Mouse (Mus musculus) cerebellum, adult 18-20 months (tissue): ENCODE results near the gene Krtap5-2.
"Not testable (repeated sequence)": the region's sequence is repeated elsewhere in the genome, so short reads cannot be mapped to it uniquely, and the experiment has no call there.

ENCODE experiments used
- DNase-seq, 2 experiments: peaks; one replicate each; pipeline ENCODE4 v3.0.0; 2021

Krtap5-2 gene

DNA sequence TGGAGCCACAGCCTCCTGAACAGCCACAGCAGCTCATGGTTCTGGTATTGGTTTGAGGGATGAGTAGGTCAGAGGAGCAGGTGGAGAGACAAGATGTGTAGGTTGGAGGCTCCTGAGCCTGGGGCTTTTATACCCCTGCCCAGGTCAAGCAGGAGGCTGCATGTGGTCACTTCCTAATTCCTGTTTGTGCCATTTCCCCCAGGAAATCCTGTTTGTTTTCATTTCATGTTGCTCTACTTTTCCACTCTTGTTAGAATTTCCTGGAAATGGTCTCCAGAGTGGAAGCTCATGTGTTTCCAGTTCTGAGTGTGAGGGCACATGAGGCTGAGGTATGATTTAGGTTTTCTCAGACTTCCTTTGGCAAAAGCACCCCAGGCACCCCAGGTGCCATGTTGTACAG lies at the start of gene Krtap5-2:
Krtap5-2 (minus strand) TSS at position 101 of the 400 bp plus-strand sequence.
- DNase-seq = not testable (repeated sequence)

DNA sequence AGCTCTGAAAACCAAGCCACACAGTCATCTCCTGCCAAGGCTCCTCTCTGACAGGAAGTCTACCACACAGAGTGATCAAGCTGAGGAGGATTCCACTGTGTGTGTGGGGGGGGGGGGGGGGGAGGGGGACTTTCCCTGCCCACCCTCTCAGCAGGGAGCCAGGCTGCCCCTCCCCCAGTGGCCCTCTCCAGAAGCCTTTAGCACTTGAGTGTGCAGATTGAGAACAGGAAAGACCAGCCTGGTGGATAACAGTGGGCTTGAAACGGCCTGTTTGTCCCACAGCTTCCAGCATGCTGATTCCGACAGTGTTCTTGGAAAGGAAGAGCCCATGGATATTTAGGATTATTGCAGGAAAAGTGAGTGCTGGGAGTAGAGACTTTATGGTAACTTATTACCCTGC lies 48.7 kb upstream of the Krtap5-2 start:
- no peak for DNase-seq

DNA sequence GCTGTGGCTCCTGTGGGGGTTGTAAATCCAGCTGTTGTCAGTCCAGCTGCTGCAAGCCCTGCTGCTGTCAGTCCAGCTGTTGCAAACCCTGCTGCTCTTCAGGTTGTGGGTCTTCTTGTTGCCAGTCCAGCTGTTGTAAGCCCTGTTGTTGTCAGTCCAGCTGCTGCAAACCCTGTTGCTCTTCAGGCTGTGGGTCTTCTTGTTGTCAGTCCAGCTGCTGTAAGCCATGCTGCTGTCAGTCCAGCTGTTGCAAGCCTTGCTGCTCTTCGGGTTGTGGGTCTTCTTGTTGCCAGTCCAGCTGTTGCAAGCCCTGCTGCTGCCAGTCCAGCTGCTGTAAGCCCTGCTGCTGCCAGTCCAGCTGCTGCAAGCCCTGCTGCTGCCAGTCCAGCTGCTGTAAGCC lies 36.3 kb upstream of the Krtap5-2 start:
- DNase-seq = not testable (repeated sequence)

DNA sequence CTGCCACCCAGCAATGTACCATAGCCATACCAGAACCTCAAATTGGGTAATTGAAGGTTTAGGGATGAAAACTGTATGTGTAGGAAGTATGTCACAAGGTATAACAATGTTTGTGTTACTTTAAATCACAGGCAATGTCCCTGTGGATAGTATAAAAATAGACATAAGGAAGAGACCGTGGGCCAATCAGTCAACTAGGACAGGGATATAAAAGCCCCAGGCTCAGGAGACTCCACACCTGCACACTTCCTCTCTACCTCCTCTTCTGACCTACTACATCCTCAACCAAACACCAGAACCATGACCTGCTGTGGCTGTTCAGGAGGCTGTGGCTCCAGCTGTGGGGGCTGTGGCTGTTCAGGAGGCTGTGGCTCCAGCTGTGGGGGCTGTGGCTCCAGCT lies 35.8 kb upstream of the Krtap5-2 start, which contains the start of gene Gm7579:
Gm7579 (plus strand) TSS at position 301 of the 400 bp plus-strand sequence.
- DNase-seq = no peak

DNA sequence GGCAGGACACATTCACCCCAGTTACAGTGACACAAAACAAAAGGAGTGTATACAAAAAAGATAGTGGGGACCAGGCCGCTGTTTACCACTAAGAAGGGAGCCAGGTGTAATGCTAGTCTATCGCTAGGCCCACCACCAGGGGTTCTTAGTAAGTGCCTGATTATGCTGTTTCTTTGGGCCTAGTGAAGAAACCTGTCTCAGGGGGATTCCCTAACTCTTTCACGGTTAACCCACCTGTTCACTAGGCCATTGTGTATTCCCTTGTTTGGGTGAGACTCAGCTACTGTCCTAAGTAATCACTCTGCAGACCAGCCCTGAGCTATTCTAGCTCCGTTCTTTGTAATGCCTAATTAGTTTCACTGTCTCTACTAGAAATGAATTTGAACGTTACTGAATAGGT lies 31.1 kb upstream of the Krtap5-2 start:
- not testable (repeated sequence) for DNase-seq

DNA sequence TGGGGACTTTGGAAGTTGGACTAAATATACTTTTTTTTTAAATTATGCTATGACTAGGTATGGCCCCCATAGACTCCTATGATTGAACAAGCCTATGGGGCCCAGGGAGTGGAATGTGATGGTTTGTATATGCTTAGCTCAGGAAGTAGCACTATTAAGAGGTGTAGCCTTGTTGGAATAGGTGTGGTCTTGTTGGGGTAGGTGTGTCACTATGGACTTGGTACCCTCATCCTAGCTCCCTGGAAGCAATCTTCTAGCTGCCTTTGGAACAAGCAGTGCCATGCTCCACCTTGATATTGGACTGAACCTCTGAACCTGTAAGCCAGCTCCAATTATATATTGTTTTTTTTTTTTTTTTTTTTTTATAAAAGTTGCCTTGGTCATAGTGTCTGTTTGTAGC lies 29.7 kb upstream of the Krtap5-2 start:
- no peak for DNase-seq

DNA sequence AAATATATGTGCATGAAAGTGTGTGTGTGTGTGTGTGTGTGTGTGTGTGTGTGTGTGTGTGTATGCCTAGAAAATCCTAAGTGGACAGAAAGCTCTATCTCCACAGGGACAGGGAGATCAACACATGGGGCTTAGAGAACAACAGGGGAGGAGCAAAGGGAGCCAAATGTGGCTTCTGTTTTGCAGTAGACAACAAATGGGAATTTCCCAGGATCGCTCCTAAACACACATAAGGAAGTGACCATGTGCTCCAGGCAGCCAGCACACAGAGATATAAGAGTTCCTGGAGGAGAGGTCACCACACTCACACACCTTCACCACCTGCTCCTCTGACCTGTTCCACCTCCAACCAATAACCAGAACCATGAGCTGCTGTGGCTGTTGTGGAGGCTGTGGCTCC lies 25.3 kb upstream of the Krtap5-2 start, which contains the start of gene Krtap5-3:
Krtap5-3 (plus strand) TSS at position 301 of the 400 bp plus-strand sequence.
- DNase-seq = no peak

DNA sequence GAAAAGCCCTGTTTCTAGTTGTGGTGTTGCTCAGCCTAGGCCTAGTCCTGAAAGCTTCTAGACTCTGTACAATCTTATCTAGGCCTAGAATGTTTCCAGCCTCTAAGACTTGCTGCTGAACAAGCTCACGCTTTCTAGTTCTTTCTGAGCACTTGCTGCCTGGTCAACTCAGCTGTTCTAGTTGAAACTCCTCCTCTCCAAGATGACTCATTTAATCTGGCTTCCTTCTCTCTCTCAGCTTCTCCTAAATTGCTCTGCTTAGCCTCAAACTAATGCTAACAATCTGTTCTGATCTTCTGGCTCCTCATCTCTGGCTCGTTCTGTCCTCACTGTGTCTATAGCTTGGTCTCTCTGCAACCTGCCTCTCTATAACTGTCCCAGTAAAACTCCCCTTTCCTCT lies 22.9 kb upstream of the Krtap5-2 start:
- DNase-seq = no peak

DNA sequence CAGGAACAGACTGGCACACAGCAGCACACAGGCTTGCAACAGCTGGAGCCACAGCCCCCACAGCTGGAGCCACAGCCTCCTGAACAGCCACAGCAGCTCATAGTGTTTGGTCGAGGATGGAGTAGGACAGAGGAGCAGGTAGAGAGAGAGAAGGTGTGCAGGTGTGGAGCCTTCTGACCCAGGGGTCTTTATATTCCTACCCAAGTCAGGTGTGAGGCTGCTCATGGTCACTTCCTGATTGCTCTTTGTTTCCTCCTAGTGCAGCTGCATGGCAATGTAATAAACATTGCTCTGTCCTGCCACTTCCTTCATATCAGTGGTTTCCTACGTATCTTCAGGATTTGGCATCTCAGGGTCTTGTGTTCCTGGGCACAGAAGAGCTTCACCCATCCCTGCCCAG lies 14.5 kb upstream of the Krtap5-2 start, which contains the start of gene Gm10153:
Gm10153 (minus strand) TSS at position 101 of the 400 bp plus-strand sequence.
- DNase-seq = no peak

DNA sequence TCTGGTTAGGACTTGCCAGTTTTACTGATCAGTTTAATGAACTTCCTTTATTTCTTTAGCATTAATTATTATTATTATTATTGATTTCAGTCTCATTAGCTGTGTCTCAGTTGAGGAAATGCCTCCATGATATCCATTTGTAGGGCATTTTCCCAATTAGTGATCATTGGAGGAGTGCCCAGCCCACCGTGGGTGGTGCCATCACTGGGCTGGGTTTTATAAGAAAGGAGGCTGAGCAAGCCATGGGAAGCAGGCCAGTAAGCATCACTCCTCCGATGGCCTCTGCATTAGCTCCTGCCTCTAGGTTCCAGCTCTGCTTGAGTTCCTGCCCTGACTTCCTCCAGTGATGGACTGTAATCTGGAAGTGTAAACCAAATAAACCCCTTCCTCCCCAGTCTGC lies 12.4 kb upstream of the Krtap5-2 start:
- no peak for DNase-seq

DNA sequence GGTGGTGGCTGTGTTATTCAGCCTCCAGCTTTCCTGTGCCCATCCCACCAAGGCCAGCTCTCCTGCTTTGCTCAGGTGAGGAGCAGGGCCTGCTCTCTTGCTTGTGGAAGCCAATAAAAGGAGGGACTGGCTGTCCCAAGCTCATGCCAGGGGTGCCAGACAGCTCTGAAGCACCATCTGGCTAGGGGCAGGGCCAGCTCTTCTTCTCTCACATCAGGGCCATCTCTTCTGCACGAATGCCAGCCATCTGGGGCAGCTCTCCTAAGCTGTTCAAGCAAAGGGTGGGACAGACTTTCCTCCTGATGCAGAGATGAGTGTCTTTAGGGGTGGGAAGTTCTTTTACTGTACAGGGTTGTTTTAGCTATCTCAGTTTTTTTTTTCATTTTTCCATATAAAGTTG lies 5.2 kb upstream of the Krtap5-2 start:
- no peak for DNase-seq

DNA sequence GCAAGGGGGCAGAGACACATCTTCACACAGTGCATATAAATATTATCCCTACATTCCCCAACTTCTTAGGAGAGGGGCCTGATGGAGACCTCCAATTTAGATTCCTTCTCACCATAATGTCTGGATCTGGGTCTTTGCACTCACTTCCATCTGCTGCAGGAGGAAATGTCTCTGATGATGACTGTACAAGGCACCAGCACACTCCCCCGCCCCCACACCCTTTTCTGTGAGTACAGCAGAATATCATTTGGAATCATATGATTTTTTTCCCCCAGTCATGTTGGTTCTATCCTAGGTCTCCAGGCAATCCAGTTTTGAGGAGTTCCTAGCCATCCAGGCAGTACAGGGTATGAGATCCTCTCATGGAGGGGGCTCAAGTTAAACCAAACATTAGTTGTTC lies 2.9 kb upstream of the Krtap5-2 start:
- DNase-seq = no peak

DNA sequence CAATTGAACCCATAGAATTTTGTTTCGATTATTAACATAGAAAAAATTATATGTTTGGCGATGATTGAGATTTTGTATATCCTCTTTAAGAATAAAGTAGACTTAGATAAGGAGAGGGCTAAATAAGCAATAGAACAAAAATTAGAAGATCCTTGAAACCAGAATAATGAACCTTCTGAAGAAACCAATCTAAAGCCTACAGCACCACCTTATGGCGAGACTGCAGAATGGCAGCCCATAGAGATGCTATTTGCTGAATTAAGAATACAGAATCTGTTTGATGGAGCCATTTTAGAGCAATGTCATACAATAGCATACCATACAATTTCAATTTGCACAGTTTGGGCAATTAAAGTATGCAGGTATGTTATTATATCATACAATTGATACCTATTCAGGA lies 6.0 kb downstream of the Krtap5-2 start:
- DNase-seq = no peak

DNA sequence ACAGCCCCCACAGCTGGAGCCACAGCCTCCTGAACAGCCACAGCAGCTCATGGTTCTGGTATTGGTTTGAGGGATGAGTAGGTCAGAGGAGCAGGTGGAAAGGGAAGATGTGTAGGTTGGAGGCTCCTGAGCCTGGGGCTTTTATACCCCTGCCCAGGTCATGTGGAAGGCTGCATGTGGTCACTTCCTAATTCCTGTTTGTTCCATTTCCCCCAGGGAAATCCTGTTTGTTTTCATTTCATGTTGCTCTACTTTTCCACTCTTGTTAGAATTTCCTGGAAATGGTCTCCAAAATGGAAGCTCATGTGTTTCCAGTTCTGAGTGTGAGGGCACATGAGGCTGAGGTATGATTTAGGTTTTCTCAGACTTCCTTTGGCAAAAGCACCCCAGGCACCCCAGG lies 10.2 kb downstream of the Krtap5-2 start, which contains the start of gene Gm4553:
Gm4553 (minus strand) TSS at position 101 of the 400 bp plus-strand sequence.
- DNase-seq = not testable (repeated sequence)

DNA sequence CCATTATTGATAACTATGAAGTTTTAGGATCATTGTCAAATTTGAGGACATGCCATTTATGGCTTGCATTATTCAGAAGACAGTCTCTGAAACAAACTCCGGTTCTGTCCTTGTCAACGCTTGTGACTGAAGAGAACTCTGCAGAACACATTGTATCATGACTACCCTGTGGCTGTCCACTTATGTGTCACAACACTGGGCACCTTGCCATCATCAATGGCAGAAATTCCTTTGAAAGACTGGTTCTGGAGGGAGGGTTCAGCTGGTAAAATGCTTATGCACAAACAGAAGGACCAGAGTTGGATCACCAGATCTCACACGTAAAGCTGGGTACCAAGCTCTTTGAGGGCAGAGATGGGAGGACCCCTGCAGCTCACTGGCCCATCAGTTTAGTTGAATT lies 16.4 kb downstream of the Krtap5-2 start:
- DNase-seq = no peak

DNA sequence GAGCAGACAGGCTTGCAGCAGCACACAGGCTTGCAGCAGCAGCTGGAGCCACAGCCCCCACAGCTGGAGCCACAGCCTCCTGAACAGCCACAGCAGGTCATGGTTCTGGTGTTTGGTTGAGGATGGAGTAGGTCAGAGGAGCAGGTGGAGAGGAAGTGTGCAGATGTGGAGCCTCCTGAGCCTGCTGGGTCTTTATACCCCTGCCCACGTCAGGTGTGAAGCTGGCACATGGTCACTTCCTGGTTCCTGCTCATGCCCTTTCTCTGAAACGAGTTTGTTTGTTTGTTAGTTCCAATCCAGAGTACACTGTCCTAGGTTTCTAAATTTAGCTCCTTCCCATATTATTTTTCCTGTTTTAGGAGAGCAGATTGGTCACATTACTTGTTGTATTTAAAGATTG lies 18.8 kb downstream of the Krtap5-2 start, which contains the start of gene Gm29735:
Gm29735 (minus strand) TSS at position 101 of the 400 bp plus-strand sequence.
- DNase-seq = not testable (repeated sequence)

DNA sequence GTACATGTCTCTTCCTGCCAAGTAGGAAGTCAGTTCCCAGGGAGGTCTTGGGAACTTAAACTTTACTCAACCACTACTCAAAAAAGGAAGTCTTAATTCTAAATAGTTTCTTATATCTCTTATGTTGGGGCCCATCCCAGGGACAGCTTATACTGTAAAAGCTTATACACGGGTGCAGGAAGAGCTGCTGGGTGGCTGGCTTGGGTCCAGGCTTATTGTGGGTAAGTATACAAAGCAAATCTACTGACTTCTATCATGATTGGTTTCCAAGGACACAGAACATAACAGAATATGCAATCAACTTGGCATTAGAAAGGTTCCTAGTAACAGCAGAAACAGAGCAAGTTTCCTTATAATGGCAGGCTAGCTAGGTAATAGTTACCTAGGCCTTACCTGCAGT lies 20.5 kb downstream of the Krtap5-2 start:
- no peak for DNase-seq

DNA sequence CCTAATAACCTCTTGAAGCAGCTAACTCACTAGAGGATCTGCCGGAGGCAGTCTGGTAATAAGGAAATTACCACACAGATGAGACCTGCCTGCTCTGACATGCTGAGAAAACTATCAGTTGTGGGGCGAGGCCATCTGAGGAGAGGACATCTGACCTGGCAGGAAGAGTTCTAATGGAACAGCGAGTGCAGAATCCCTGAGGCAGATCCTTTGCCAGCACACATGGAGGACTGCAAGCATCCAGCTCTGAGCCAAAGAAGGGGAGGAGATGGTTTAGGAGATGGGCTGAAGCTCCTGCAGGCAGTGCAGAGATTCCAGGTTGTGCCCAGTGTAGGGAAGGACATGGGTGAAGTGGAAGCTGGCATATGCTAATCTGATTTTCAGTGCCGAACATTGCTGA lies 23.6 kb downstream of the Krtap5-2 start:
- DNase-seq = no peak

DNA sequence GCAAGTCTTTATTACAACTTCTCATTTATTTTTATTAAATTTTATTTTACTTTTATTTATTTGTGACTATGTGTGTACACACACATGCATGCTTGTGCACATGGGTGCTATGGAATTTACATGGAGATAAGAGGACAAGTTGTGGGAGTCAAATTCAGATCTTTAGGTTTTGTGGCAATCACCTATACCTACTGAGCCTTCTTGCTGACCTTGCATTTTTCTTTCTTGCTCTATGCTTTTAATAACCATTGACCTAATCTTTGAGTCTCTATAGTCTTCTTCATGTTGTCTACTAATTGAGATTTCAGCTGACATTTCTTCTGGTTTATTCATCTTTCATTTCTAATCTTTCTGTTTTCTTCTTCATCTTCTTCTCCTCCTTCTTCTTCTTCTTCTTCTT lies 27.2 kb downstream of the Krtap5-2 start:
- no peak for DNase-seq

DNA sequence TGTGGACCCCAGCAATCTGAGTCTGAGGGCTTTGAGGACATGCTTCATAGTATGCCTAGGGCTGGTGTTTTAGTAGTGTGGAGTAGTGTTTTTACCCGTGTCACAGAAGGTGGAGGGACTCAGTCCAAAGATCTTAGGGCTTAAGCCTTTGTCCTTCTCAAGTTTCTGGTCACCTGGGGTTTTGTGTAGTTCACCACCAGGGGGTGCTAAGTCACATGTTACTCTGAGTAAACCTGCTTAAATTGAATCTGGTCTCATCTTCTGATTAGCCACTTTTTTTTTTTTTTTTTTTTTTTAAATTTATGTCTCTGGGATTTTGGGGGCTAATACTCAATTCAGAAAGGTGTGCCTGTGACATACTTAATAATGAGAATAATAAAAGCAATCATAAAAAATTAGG lies 29.8 kb downstream of the Krtap5-2 start:
- peak; percentile 39 to 42 for DNase-seq

DNA sequence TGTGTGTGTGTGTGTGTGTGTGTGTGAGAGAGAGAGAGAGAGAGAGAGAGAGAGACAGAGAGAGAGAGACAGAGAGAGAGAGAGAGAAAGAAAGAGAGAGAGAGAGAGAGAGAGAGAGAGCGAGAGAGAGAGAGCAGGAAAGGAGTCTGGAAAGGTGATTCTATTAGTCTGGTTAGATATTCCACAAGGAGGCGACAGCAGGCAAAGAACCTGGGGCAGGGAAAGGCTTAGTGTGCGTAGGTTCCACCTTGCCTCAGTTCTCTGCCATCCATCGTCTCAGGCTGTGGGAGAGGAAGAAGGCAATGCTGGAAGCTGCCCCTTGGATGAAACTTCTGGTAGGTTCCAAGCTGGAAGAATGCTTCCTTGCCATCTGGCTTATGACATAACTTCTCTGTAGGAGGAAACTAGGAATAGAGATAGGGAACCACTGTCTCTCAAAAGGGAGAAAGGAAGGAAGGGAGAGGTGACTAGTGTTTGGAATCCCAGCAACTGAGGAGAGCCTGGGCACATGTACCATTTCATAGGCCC lies 30.3 kb downstream of the Krtap5-2 start:
- no peak for DNase-seq

DNA sequence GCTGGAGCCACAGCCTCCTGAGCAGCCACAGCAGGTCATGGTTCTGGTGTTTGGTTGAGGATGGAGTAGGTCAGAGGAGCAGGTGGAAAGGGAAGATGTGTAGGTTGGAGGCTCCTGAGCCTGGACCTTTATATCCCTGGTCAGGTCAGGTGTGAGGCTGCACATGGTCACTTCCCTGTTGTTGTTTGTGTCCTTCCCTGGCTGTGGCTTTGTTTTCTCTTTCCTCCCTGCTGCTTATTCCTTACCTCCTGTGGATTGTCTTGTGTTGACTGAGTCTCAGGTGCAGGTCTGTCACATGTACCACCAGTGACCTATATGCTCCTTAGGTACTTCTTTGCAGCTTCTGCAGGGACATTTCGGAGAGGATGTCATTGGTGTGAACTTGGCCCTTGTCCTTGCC lies 31.3 kb downstream of the Krtap5-2 start, which contains the start of gene Gm45337:
Gm45337 (minus strand) TSS at position 101 of the 400 bp plus-strand sequence.
- no peak for DNase-seq

DNA sequence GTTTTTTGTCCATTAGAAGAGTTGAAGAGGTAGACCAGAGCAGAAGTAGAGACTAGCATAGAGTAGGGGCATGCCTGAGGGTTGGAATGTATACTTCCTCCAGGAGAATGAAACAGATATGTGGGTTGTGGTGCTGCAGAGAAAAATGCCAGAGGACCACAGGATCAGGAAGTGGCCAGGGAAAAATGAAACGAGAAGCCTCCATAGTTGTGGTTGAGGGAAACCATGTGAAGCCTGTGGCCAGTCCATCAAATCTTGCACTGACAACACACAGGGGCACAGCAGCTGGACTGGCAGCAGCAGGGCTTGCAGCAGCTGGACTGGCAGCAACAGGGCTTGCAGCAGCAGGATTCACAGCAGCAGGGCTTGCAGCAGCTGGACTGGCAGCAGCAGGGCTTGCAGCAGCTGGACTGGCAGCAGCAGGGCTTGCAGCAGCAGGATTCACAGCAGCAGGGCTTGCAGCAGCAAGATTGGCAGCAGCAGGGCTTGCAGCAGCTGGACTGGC lies 32.2 kb downstream of the Krtap5-2 start:
- DNase-seq = not testable (repeated sequence)

DNA sequence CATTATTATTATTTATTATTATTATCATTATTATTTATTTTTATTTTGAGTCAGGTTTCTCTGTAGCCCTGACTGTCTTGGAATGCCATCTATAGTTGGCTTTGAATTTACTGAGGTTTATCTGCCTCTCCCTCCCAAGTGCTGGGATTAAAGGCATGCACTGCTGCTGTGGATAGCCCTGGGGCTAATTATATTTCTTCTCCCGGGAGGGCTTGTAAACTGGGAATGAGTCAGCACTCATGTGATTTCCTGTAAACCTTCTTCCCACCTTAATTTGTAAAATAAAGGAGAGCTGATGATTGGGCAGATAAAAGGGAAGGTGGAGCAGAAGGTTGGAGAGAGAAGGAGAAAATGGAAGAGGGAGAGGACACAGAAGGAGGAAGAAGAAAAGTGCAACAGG lies 35.1 kb downstream of the Krtap5-2 start:
- no peak for DNase-seq

DNA sequence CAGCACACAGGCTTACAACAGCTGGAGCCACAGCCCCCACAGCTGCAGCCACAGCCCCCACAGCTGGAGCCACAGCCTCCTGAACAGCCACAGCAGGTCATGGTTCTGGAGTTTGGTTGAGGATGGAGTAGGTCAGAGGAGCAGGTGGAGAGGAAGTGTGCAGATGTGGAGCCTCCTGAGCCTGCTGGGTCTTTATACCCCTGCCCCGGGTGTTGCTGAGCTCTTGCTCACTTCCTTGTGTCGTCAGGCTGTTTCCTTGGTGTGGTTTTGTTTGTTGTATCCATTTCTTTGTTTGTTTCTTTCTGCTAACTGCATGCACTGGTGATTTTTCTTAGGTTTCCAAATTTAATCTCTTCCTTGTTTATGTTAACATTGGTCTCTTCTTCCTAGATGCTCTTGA lies 39.9 kb downstream of the Krtap5-2 start, which contains the start of gene Gm39115:
Gm39115 (minus strand) TSS at position 101 of the 400 bp plus-strand sequence.
- not testable (repeated sequence) for DNase-seq
